Mouse (Mus musculus) liver, adult 2 months (tissue): ENCODE data around the gene Pip4k2a.

Source experiments
- CTCF ChIP-seq: fragments of 200-500 bp; IDR thresholded peaks from 2 replicates; pipeline ENCODE4 v1.5.1; 2011; ENCODE audit warnings: low read depth, low read length, control low read depth
- POLR2A ChIP-seq: fragments of 200-500 bp; IDR thresholded peaks from 2 replicates; pipeline ENCODE4 v1.6.1; 2011; ENCODE audit warnings: low read length, control low read depth; ENCODE audit not compliant: insufficient read depth; ENCODE audit errors: extremely low read depth

DNA sequence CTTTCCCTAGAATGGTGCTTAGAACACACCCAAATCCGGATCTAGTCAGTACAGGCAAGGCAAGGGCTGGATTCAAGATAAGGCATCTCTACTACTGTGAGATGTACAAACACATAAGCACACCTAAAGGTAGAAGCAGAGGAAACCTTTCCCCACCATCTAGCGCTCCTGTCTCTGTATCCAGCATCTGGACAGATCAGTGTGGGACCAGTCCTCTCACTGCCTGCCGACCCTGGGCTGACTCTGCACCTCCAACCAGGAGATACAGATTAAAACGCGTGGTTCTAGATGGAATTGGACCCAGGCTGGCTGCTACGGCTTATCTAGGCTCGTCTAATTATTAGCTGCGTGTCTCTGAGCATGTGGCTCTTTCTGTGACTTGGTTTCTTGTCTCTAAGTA is 142.7 kb downstream of the Pip4k2a start:
- TF ChIP-seq POLR2A = no peak
- TF ChIP-seq CTCF = no peak
